Mouse (Mus musculus) heart, embryonic 11.5 days (tissue): ENCODE results near the gene March9. TPM values are rescaled to one million over a fixed set of nuclear protein-coding genes. Genes with fewer than 3 reads are reported as not detected.
A peak's percentile ranks its signal among the peaks of the same experiment; 100 is the strongest.
"Not testable (repeated sequence)": the region's sequence is repeated elsewhere in the genome, so short reads cannot be mapped to it uniquely, and the experiment has no call there.

Experiments
- ATAC-seq: fragments of 200-750 bp; cut with Nextera tagmentation; replicated peaks from 2 replicates; pipeline ENCODE4 v1.8.0; 2017; ENCODE audit warnings: moderate library complexity; ENCODE audit not compliant: insufficient number of reproducible peaks, low FRiP score, low TSS enrichment
- H3K27ac ChIP-seq: fragments of 300-500 bp; sonication (generic); 2 replicates; pipeline ENCODE4 v1.5.1; 2014; ENCODE audit warnings: mild to moderate bottlenecking, low read depth, low read length
- H3K27me3 ChIP-seq: fragments of 300-500 bp; sonication (generic); 2 replicates; pipeline ENCODE4 v1.6.1; 2014; ENCODE audit warnings: mild to moderate bottlenecking, low read length, mixed read lengths; ENCODE audit not compliant: control insufficient read depth, insufficient read depth
- H3K36me3 ChIP-seq: fragments of 300-500 bp; sonication (generic); 2 replicates; pipeline ENCODE4 v1.6.1; 2014; ENCODE audit warnings: mild to moderate bottlenecking, low read length, moderate library complexity, mixed read lengths; ENCODE audit not compliant: control insufficient read depth, insufficient read depth
- H3K4me1 ChIP-seq: fragments of 300-500 bp; sonication (generic); 2 replicates; pipeline ENCODE4 v1.6.1; 2014; ENCODE audit warnings: low read length; ENCODE audit not compliant: control insufficient read depth, insufficient read depth
- H3K4me2 ChIP-seq: fragments of 300-500 bp; sonication (generic); 2 replicates; pipeline ENCODE4 v1.6.1; 2014; ENCODE audit warnings: mild to moderate bottlenecking, moderate library complexity
- H3K4me3 ChIP-seq: fragments of 300-500 bp; sonication (generic); 2 replicates; pipeline ENCODE4 v1.5.1; 2014; ENCODE audit warnings: low read depth, low read length
- H3K9ac ChIP-seq: fragments of 300-500 bp; sonication (generic); 2 replicates; pipeline ENCODE4 v1.6.1; 2014; ENCODE audit warnings: mild to moderate bottlenecking, low read depth, low read length, moderate library complexity
- H3K9me3 ChIP-seq: fragments of 300-500 bp; sonication (generic); replicated peaks from 2 replicates; pipeline ENCODE4 v1.6.1; 2016; ENCODE audit warnings: low read length; ENCODE audit not compliant: control insufficient read depth
- WGBS: fragments of 180-500 bp; shearing (Covaris S2); extraction: QIAGEN DNeasy Blood & Tissue Kit; methylation state at CpG from one replicate; pipeline ENCODE4 v1.1.7; 2014; ENCODE audit not compliant: insufficient replicate concordance; 5-methylcytosine and 5-hydroxymethylcytosine counted together
- polyA plus RNA-seq: library from polyadenylated mRNA; unstranded; fragments of >200 nt; fragmentation: Nextera tagmentation; extraction: Ambion mirVana; gene quantifications from 2 replicates; pipeline ENCODE4 v1.2.1, GENCODE M21; 2014

Gene March9
- polyA plus RNA-seq, 1 experiment from 2014 or later = 0.21 TPM

DNA sequence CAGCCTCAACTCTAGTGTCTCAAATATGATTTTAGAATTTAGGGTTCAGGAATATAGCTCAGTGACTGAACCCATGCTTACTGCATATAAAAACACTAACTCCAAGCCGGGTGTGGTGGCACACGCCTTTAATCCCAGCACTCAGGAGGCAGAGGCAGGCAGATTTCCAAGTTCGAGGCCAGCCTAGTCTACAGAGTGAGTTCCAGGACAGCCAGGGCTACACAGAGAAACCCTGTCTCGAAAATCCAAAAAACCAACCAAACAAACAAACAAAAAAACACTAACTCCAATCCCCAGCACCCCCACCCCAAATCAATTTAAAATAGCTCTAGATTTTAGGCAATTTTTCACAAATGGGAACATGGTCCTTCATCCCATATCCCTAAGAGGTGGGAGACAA is 2.1 kb upstream of the March9 start:
- H3K4me3 ChIP-seq, H3K9me3 ChIP-seq, H3K9ac ChIP-seq, H3K27ac ChIP-seq, ATAC-seq, H3K4me2 ChIP-seq: not testable (repeated sequence)
- H3K36me3 ChIP-seq = peaks cover 22% of the 10 kb centered on the region
- WGBS = 78% methylated on average over 4 of the region's 4 CpGs
- H3K27me3 ChIP-seq = peaks cover 41% of the 10 kb centered on the region
- peaks cover 16% of the 10 kb centered on the region for H3K4me1 ChIP-seq

DNA sequence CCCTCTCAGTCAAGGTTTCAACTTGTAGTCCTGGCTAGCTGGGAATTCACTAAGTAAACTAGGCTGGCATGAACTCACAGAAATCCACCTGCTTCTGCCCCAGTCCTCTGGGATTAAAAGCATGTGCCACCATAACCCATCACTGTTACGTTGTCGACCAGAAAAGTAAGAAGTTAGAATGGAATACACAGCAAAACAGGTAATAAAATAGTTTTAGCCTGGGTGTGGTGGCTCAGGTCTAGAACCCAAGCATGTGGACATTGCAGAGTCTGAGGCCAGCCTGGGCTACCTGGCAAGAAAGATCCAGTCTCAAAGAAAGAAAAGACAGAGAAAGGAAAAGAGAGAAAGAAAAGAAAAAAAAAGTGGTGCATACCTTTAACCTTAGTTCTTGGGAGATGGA is 1.5 kb upstream of the March9 start:
- Histone ChIP-seq H3K9ac (no peak overlapping the region), H3K9me3 (no peaks in the 10 kb centered on the region), H3K27ac (no peak overlapping the region), H3K4me3 (no peak overlapping the region), H3K36me3 (peaks cover 17% of the 10 kb centered on the region), H3K4me2 (no peak overlapping the region), H3K27me3 (peaks cover 43% of the 10 kb centered on the region), H3K4me1 (peaks cover 16% of the 10 kb centered on the region)
- no peak for ATAC-seq
- 60% methylated on average over 2 of the region's 2 CpGs for WGBS

DNA sequence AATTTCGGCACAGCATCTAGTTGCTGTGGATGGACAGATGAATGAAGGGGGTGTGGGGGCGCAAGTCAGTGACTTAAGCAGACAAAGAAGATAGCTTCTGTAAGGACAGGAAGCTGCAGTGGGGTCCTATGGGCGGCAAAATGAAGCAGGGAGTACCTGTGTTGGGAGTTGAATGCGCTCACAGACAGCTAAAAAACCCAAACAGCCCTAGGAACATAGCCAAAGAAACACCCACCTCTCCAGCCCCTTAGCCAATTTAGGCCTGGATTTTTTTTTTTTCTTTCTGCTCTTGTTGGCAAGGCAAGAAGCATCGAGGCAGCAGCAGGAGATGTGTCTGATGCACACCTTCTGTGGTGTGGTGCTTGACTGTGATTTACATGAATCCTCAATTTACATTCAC is 1.1 kb upstream of the March9 start:
- H3K4me1 ChIP-seq = peaks cover 16% of the 10 kb centered on the region
- no peak overlapping the region for H3K4me3 ChIP-seq
- H3K9ac ChIP-seq = no peak overlapping the region
- H3K9me3 ChIP-seq = no peaks in the 10 kb centered on the region
- peaks cover 45% of the 10 kb centered on the region for H3K27me3 ChIP-seq
- no peak for ATAC-seq
- H3K36me3 ChIP-seq = peaks cover 12% of the 10 kb centered on the region
- WGBS = 44% methylated on average over 5 of the region's 5 CpGs
- no peak overlapping the region for H3K27ac ChIP-seq
- H3K4me2 ChIP-seq = no peak overlapping the region

DNA sequence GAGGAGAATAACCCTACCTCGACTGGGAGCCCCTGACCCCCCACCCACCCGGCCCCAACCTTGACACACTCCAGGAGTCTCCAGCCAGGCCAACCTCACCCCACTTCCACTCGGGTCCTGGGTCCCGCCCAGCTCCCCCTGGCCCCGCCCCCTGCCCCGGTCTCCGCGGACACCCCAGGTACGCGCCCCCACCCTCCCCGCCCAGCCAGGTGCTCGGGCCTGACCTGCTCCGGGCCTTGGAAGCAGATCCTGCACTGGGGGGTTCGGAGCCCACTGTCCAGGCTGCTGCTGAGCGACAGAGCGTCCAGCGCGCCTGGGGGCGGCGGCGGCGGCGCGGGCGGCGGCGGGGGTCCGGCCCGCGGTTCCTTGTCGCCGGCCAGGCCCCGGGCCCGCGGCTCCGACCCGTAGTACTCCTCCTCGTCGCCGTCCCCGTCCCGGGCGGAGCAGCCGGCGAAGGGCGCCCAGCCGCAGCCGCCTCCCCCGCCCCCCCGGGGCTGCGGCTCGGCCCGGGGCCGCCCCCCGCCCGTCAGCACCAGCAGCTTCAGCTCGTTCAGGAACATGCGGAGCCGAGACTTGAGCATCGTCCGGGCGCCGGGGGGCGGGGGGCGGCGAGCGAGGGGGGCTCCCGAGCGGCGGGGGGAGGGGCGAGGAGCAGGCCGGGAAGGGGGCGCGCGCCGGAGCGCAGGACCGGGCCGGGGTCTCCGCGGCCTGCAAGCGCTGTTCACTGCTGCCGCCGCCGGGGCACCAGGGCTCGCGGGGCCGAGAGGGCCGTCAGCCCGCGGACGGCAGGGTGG is 613 bp downstream of the March9 start:
- Histone ChIP-seq H3K9me3 (no peaks in the 10 kb centered on the region), H3K27me3 (peaks cover 45% of the 10 kb centered on the region), H3K4me2 (peak overlapping the region; percentile 100), H3K4me3 (peak overlapping the region; percentile 84), H3K27ac (no peak overlapping the region), H3K36me3 (no peaks in the 10 kb centered on the region), H3K4me1 (peaks cover 6% of the 10 kb centered on the region), H3K9ac (peak overlapping the region; percentile 72)
- WGBS = under 1% methylated on average over 43 of the region's 92 CpGs
- no peak for ATAC-seq

DNA sequence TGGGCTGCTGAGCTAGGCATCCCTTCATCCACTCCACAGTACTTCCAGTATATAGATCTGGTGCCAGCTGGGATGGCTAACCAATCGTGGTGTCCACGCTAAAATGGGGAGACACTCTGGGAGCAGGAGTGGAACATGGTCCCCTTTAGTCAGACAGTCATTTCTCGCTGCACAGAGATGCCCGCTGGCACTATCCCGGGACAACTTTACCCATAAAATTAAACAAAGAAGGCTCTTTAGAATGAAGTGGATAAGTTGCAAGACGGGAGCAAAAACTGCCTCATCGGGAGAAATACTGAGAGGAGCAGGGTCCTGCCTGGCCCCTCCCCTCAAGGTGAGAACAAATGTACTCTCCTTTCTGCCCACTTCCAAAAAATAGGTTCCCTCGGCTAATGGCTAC is 1.3 kb downstream of the March9 start:
- peaks cover 45% of the 10 kb centered on the region for H3K27me3 ChIP-seq
- H3K4me2 ChIP-seq = peak overlapping the region; percentile 100
- 15% methylated on average over 8 of the region's 8 CpGs for WGBS
- no peak for ATAC-seq
- no peak overlapping the region for H3K27ac ChIP-seq
- peaks cover 6% of the 10 kb centered on the region for H3K4me1 ChIP-seq
- H3K9me3 ChIP-seq = no peaks in the 10 kb centered on the region
- peak overlapping the region; percentile 84 for H3K4me3 ChIP-seq
- H3K36me3 ChIP-seq = no peaks in the 10 kb centered on the region
- H3K9ac ChIP-seq = no peak overlapping the region

DNA sequence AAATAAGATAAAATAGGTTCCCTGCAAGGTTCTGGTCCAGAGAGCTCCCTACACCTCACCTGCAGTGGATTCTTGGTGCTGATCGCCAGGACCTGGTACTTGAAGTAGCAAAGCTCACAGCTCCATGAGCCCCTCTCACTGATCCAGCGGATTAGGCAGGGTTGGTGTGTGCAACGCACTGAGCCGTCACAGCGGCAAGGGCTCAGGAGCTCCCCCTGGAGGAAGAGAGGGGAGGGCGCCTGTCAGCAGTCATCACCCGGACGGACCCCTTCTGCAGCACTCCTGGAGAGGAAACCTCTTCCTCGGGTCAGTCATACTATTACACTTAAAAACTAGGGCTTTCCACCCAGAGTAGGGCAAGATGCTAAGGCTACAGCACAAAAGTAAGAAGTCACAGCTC is 1.8 kb downstream of the March9 start:
- Histone ChIP-seq H3K36me3 (no peaks in the 10 kb centered on the region), H3K4me1 (peaks cover 6% of the 10 kb centered on the region), H3K9ac (no peak overlapping the region), H3K27me3 (peaks cover 45% of the 10 kb centered on the region), H3K27ac (no peak overlapping the region), H3K4me2 (peak overlapping the region; percentile 100; the same call in 1 of the 2 replicates), H3K9me3 (no peaks in the 10 kb centered on the region), H3K4me3 (no peak overlapping the region)
- no peak for ATAC-seq
- 2% methylated on average over 9 of the region's 9 CpGs for WGBS

DNA sequence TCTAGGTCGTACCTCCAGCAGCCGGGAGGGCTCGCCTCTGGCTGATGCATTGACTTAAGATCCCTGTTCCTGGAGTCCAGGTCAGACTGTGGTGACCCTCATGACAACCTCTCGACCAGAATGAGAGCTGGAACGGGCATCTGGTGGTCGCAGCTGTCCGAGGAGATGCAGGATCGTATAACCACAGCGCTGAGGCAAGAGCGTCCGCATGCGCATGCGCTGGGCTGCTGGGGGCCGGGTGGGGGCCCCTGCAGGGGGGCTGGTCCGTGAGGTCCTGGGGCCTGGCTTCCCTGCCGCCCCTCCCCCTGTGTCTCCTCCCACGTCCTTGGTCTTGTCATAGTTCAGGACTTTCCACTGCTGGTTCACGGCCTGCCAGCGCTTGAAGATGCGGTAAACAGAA is 3.5 kb downstream of the March9 start:
- Histone ChIP-seq H3K4me1 (peaks cover 6% of the 10 kb centered on the region), H3K9ac (no peak overlapping the region), H3K36me3 (no peaks in the 10 kb centered on the region), H3K4me3 (no peak overlapping the region), H3K27me3 (peaks cover 56% of the 10 kb centered on the region), H3K27ac (no peak overlapping the region), H3K4me2 (no peak overlapping the region), H3K9me3 (no peaks in the 10 kb centered on the region)
- 77% methylated on average over 20 of the region's 20 CpGs for WGBS
- no peak for ATAC-seq

DNA sequence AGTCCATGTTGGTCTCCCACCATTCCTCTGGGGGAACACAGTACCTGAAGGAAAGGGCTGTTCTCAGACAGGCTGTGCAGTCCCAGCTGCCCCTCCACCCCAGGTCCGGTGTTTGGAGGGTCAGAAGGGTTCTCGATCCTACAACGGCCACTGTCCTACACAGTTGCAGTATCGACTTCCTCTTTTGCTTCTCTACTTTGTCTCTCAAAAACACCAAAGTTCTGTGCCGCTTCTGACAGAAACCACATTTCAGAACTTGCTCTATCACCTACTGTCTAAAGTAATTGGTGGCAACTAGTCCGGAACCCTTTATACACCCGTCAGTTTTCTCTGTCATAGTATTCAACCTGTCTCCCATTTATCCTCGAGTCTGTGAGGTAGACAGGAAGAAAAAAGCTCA is 4.6 kb downstream of the March9 start:
- Histone ChIP-seq H3K4me1 (peaks cover 11% of the 10 kb centered on the region), H3K9ac (no peak overlapping the region), H3K27me3 (peaks cover 56% of the 10 kb centered on the region), H3K36me3 (no peaks in the 10 kb centered on the region), H3K27ac (no peak overlapping the region), H3K4me3 (no peak overlapping the region), H3K4me2 (no peak overlapping the region), H3K9me3 (no peaks in the 10 kb centered on the region)
- 79% methylated on average over 8 of the region's 8 CpGs for WGBS
- no peak for ATAC-seq

DNA sequence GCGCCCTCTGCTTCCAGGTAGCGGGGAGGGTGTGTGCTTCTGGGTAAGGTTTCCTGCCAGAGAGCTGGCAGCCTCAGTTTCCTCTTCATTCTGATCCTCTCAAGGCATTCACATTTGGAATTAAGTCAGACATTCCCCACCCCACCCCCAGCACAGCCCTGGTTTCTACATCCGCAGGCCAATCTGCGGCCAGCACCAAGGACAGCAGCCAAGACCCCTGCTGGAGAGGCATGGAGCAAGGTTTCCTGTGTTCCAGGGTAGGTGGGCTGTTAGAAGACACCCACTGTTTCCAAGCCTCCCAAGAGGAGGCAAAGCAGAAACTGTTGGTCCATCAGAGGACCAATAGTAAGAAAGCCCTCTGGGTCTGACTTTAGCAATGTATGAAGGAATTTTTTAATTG is 5.3 kb downstream of the March9 start:
- H3K27me3 ChIP-seq = peaks cover 56% of the 10 kb centered on the region
- H3K4me1 ChIP-seq = peaks cover 14% of the 10 kb centered on the region
- no peak overlapping the region for H3K27ac ChIP-seq
- ATAC-seq = no peak
- 48% methylated on average over 4 of the region's 4 CpGs for WGBS
- no peak overlapping the region for H3K4me3 ChIP-seq
- H3K9ac ChIP-seq = no peak overlapping the region
- no peaks in the 10 kb centered on the region for H3K9me3 ChIP-seq
- no peaks in the 10 kb centered on the region for H3K36me3 ChIP-seq
- H3K4me2 ChIP-seq = no peak overlapping the region
